ENCODE assay signal across 18 mouse cellular contexts in genomic region chr6:29620176-29620575, GRCm38 (mm10). TPM values are rescaled to one million over a fixed set of nuclear protein-coding genes. Genes with fewer than 3 reads are reported as not detected.
DNase-seq lines count a peak whose midpoint lies in the region; ATAC-seq and TF ChIP-seq lines count a peak whose summit lies in the region.
"Had no signal": no experiment of that assay in that cellular context is flagged by ENCODE, and none has a peak within 500 bp of the region (broad histone marks: within the 10 kb centered on the region; RNA-seq: fewer than 3 reads in every experiment).

No protein-coding gene starts in this region.

- no peak for TF ChIP-seq EP300 in stomach, postnatal 0 days (optimal IDR thresholded peaks at IDR 0.05)

- no peak for TF ChIP-seq CTCF in kidney, adult 2 months (conservative IDR thresholded peaks at IDR 0.05; ENCODE audit: insufficient read depth, insufficient read length, low read depth, low read length)
- TF ChIP-seq CTCF in lung, embryonic 14.5 days (IDR thresholded peaks at IDR 0.05; ENCODE audit: low read depth), result no peak
- no peak for TF ChIP-seq CTCF in stomach, postnatal 0 days (IDR thresholded peaks at IDR 0.05; ENCODE audit: low read depth)

- H3K27ac ChIP-seq in kidney, adult 2 months (ENCODE audit: insufficient read depth, low read depth, low read length), result no peak overlapping the region
- H3K27ac ChIP-seq in kidney, embryonic 15.5 days, result no peak overlapping the region
- no peak overlapping the region for H3K27ac ChIP-seq in lung, embryonic 14.5 days (ENCODE audit: low read depth)
- no peak overlapping the region for H3K27ac ChIP-seq in stomach, postnatal 0 days (replicated peaks)
- no peak overlapping the region for H3K27ac ChIP-seq in forebrain, embryonic 11.5 days (ENCODE audit: low read depth, low read length)
- H3K27ac ChIP-seq: forebrain, embryonic 15.5 days; hindbrain, embryonic 10.5 days; liver, embryonic 13.5 days; neural tube, embryonic 13.5 days; stomach, embryonic 15.5 days had no signal

- 21% methylated on average over 3 of the region's 3 CpGs for WGBS in kidney, adult 2 months
- 51% methylated on average over 3 of the region's 3 CpGs for WGBS in kidney, embryonic 15.5 days
- WGBS in lung, embryonic 14.5 days, result 31% methylated on average over 3 of the region's 3 CpGs
- 34% methylated on average over 3 of the region's 3 CpGs for WGBS in stomach, postnatal 0 days
- WGBS in forebrain, embryonic 11.5 days, result 49% methylated on average over 3 of the region's 3 CpGs

- H3K4me3 ChIP-seq in kidney, adult 2 months (ENCODE audit: insufficient read depth, low read depth, low read length), result no peak overlapping the region
- no peak overlapping the region for H3K4me3 ChIP-seq in kidney, embryonic 15.5 days (replicated peaks)
- no peak overlapping the region for H3K4me3 ChIP-seq in lung, embryonic 14.5 days (ENCODE audit: low read depth, low read length)
- H3K4me3 ChIP-seq in stomach, postnatal 0 days (ENCODE audit: low read depth, low read length), result no peak overlapping the region
- no peak overlapping the region for H3K4me3 ChIP-seq in forebrain, embryonic 11.5 days (ENCODE audit: low read depth, low read length)
- H3K4me3 ChIP-seq: forebrain, embryonic 15.5 days; hindbrain, embryonic 10.5 days; liver, embryonic 13.5 days; neural tube, embryonic 13.5 days; stomach, embryonic 15.5 days had no signal

- H3K9ac ChIP-seq in kidney, embryonic 15.5 days, result no peak overlapping the region
- no peak overlapping the region for H3K9ac ChIP-seq in lung, embryonic 14.5 days
- no peak overlapping the region for H3K9ac ChIP-seq in stomach, postnatal 0 days (ENCODE audit: low read length)
- H3K9ac ChIP-seq in forebrain, embryonic 11.5 days (ENCODE audit: low read length), result no peak overlapping the region
- H3K9ac ChIP-seq: forebrain, embryonic 15.5 days; liver, embryonic 13.5 days; neural tube, embryonic 13.5 days; stomach, embryonic 15.5 days had no signal

- H3K27me3 ChIP-seq in kidney, adult 2 months (replicated peaks; ENCODE audit: control insufficient read depth, insufficient read depth, low read length), result no peaks in the 10 kb centered on the region; the same call in 1 of the 2 replicates
- H3K27me3 ChIP-seq in kidney, embryonic 15.5 days, result peaks cover 8% of the 10 kb centered on the region; the same call in 1 of the 2 replicates
- no peaks in the 10 kb centered on the region for H3K27me3 ChIP-seq in lung, embryonic 14.5 days (ENCODE audit: insufficient read depth, low read length)
- H3K27me3 ChIP-seq in stomach, postnatal 0 days (ENCODE audit: control insufficient read depth, insufficient read depth, low read length), result no peaks in the 10 kb centered on the region
- H3K27me3 ChIP-seq in forebrain, embryonic 11.5 days (ENCODE audit: control insufficient read depth, insufficient read depth, low read length), result no peaks in the 10 kb centered on the region

- H3K4me1 ChIP-seq in kidney, adult 2 months (ENCODE audit: control insufficient read depth, insufficient read depth, low read length), result no peaks in the 10 kb centered on the region
- H3K4me1 ChIP-seq in kidney, embryonic 15.5 days, result no peaks in the 10 kb centered on the region
- H3K4me1 ChIP-seq in lung, embryonic 14.5 days (ENCODE audit: insufficient read depth), result no peaks in the 10 kb centered on the region
- H3K4me1 ChIP-seq in stomach, postnatal 0 days (replicated peaks; ENCODE audit: control insufficient read depth, insufficient read depth), result no peaks in the 10 kb centered on the region
- H3K4me1 ChIP-seq in forebrain, embryonic 11.5 days (replicated peaks; ENCODE audit: control insufficient read depth, insufficient read depth, low read length), result no peaks in the 10 kb centered on the region
- H3K4me1 ChIP-seq: forebrain, embryonic 15.5 days; hindbrain, embryonic 10.5 days; liver, embryonic 13.5 days; neural tube, embryonic 13.5 days; stomach, embryonic 15.5 days had no signal

- H3K4me2 ChIP-seq in kidney, embryonic 15.5 days, result no peak overlapping the region
- H3K4me2 ChIP-seq in lung, embryonic 14.5 days, result no peak overlapping the region
- H3K4me2 ChIP-seq in stomach, postnatal 0 days (replicated peaks; ENCODE audit: low read depth), result peak overlapping the region; percentile 2; the same call in 1 of the 2 replicates
- H3K4me2 ChIP-seq in forebrain, embryonic 11.5 days (ENCODE audit: low read depth, low read length, severe bottlenecking), result no peak overlapping the region
- H3K4me2 ChIP-seq: forebrain, embryonic 15.5 days; neural tube, embryonic 13.5 days had no signal

- DNase-seq in kidney, adult 2 months, result peak; percentile 36
- DNase-seq in kidney, adult 8-10 months, result peak; percentile 21 to 39
- peak; percentile 10 for DNase-seq in lung, embryonic 14.5 days
- DNase-seq in stomach, postnatal 0 days (ENCODE audit: low spot score), result peak; percentile 14
- DNase-seq in cerebellum, postnatal 4 days (ENCODE audit: low spot score in 2 of 2), result no peak
- no peak for DNase-seq in forebrain, embryonic 11.5 days (ENCODE audit: low spot score)
- no peak for DNase-seq in cerebellum, postnatal 14 days
- DNase-seq: cerebellum, adult 11-12 months; layer of hippocampus, postnatal 36 days; left cerebral cortex, postnatal 4 days; liver, embryonic 13.5 days; right cerebral cortex, postnatal 4 days; thymus, postnatal 14 days had no signal

- no peaks in the 10 kb centered on the region for H3K9me3 ChIP-seq in kidney, embryonic 15.5 days (replicated peaks)
- H3K9me3 ChIP-seq in lung, embryonic 14.5 days (ENCODE audit: low read depth, low read length), result no peaks in the 10 kb centered on the region
- no peaks in the 10 kb centered on the region for H3K9me3 ChIP-seq in stomach, postnatal 0 days (ENCODE audit: control insufficient read depth, low read length)
- H3K9me3 ChIP-seq in forebrain, embryonic 11.5 days (ENCODE audit: control insufficient read depth, low read length), result no peaks in the 10 kb centered on the region
- H3K9me3 ChIP-seq: forebrain, embryonic 15.5 days; liver, embryonic 13.5 days; neural tube, embryonic 13.5 days; stomach, embryonic 15.5 days had no signal

- TF ChIP-seq POLR2A in kidney, adult 2 months (IDR thresholded peaks at IDR 0.05; ENCODE audit: low read depth, low read length), result no peak

- no peak for ATAC-seq in kidney, embryonic 15.5 days (replicated peaks; ENCODE audit: low FRiP score)
- ATAC-seq in lung, embryonic 14.5 days (ENCODE audit: insufficient read depth), result 0 out of 2 replicates have a peak, but pooled peaks have one; percentile 35
- no peak for ATAC-seq in stomach, postnatal 0 days (ENCODE audit: low FRiP score, low TSS enrichment)
- ATAC-seq in forebrain, embryonic 11.5 days (replicated peaks; ENCODE audit: low FRiP score), result no peak
- ATAC-seq: forebrain, embryonic 15.5 days had no signal

- no peaks in the 10 kb centered on the region for H3K36me3 ChIP-seq in kidney, adult 2 months (ENCODE audit: control insufficient read depth, insufficient read depth, low read length)
- no peaks in the 10 kb centered on the region for H3K36me3 ChIP-seq in kidney, embryonic 15.5 days
- no peaks in the 10 kb centered on the region for H3K36me3 ChIP-seq in lung, embryonic 14.5 days (ENCODE audit: insufficient read depth)
- no peaks in the 10 kb centered on the region for H3K36me3 ChIP-seq in stomach, postnatal 0 days (ENCODE audit: control insufficient read depth, insufficient read depth, low read length)
- H3K36me3 ChIP-seq in forebrain, embryonic 11.5 days (ENCODE audit: control insufficient read depth, insufficient read depth, low read length), result no peaks in the 10 kb centered on the region
- H3K36me3 ChIP-seq: forebrain, embryonic 15.5 days; hindbrain, embryonic 10.5 days; liver, embryonic 13.5 days; neural tube, embryonic 13.5 days; stomach, embryonic 15.5 days had no signal

RNA-seq across cellular contexts. Expression of gene Tnpo3, which starts 10.5 kb away (rescaled TPM):
- 50.0 and 56.8 TPM in 2 replicates for polyA plus RNA-seq in kidney, adult 2 months (2012; rRNA removed)
- polyA plus RNA-seq in kidney, embryonic 15.5 days (2015; fragmentation: Nextera tagmentation; extraction: Ambion mirVana), result 91.3 and 93.2 TPM in 2 replicates
- 96.1 and 99.3 TPM in 2 replicates for polyA plus RNA-seq in lung, embryonic 14.5 days (2014; fragmentation: Nextera tagmentation; extraction: Ambion mirVana)
- 33.3 and 33.8 TPM in 2 replicates for polyA plus RNA-seq in stomach, postnatal 0 days (2015; fragmentation: Nextera tagmentation; extraction: Ambion mirVana)
- polyA plus RNA-seq in forebrain, embryonic 11.5 days (2014; fragmentation: Nextera tagmentation; extraction: Ambion mirVana), result 119 and 131 TPM in 2 replicates

Comparison
In these comparisons a context has a peak if more than half of its experiments do, and no peak if none do; other contexts are left out.
1. DNase-seq: peak in kidney, adult 2 months (single experiment), kidney, adult 8-10 months (2 of 2), lung, embryonic 14.5 days (single experiment) and stomach, postnatal 0 days (single experiment); none in cerebellum, postnatal 4 days (0 of 2), forebrain, embryonic 11.5 days (single experiment) and cerebellum, postnatal 14 days (0 of 2).